Mouse (Mus musculus): Measurements from ENCODE around the gene Kcnq1. TPM values are rescaled to one million over a fixed set of nuclear protein-coding genes. Genes with fewer than 3 reads are reported as not detected.

The Kcnq1 gene
- polyA plus RNA-seq, 1 experiment from 2014 or later: 1.3 TPM

DNA sequence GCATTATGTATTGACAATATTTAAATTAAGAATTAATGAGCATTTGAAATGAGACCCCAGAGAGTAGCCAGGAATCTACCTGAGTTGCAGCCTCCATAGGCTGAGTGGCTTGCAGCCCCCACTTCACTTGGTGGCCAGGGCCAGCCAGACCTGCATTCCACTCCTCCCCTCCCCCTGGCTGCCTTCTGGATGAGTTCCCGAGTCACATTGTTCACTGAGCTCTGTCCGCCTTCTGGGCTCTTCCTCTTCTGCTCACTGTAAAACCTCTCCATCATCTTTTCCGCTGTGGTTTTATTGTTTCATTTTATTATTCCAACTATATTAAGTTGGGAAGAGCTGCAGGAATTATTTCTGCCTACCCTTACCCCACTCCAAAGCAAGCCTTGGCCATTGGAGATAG, 204.1 kb downstream of the Kcnq1 start:
- Histone ChIP-seq H3K27ac (ENCODE audit: low read depth, low read length) (no peak overlapping the region), H3K9ac (ENCODE audit: low read depth, low read length) (no peak overlapping the region)
- no peak for ATAC-seq

GRCm38 (mm10) chr7:143310847-143311246, 204.7 kb downstream of the Kcnq1 start:
- Histone ChIP-seq H3K9ac (ENCODE audit: low read depth, low read length) (no peak overlapping the region), H3K4me3 (ENCODE audit: low read length) (no peak overlapping the region), H3K36me3 (ENCODE audit: control insufficient read depth, insufficient read depth, low read length) (no peaks in the 10 kb centered on the region), H3K9me3 (ENCODE audit: control insufficient read depth, low read length) (no peaks in the 10 kb centered on the region), H3K4me1 (ENCODE audit: control insufficient read depth, insufficient read depth, low read depth, low read length) (no peaks in the 10 kb centered on the region), H3K4me2 (ENCODE audit: low read length) (no peak overlapping the region), H3K27me3 (replicated peaks; ENCODE audit: control insufficient read depth, insufficient read depth, low read length) (no peaks in the 10 kb centered on the region), H3K27ac (ENCODE audit: low read depth, low read length) (no peak overlapping the region)
- ATAC-seq: no peak
- 86% methylated on average over 8 of the region's 8 CpGs for WGBS

More for the DNA sequence above, 204.1 kb downstream of the Kcnq1 start:
- H3K36me3 ChIP-seq (ENCODE audit: control insufficient read depth, insufficient read depth, low read length): no peaks in the 10 kb centered on the region
- H3K9me3 ChIP-seq (ENCODE audit: control insufficient read depth, low read length): no peaks in the 10 kb centered on the region
- H3K4me1 ChIP-seq (ENCODE audit: control insufficient read depth, insufficient read depth, low read depth, low read length): no peaks in the 10 kb centered on the region
- H3K27me3 ChIP-seq (replicated peaks; ENCODE audit: control insufficient read depth, insufficient read depth, low read length): no peaks in the 10 kb centered on the region
- H3K4me2 ChIP-seq (ENCODE audit: low read length): no peak overlapping the region
- WGBS: 48% methylated on average over 3 of the region's 3 CpGs
- no peak overlapping the region for H3K4me3 ChIP-seq (ENCODE audit: low read length)

- Histone ChIP-seq H3K36me3 (ENCODE audit: control insufficient read depth, insufficient read depth, low read length) (no peaks in the 10 kb centered on the region), H3K4me1 (ENCODE audit: control insufficient read depth, insufficient read depth, low read depth, low read length) (no peaks in the 10 kb centered on the region), H3K4me2 (ENCODE audit: low read length) (no peak overlapping the region), H3K9me3 (ENCODE audit: control insufficient read depth, low read length) (no peaks in the 10 kb centered on the region), H3K27ac (ENCODE audit: low read depth, low read length) (no peak overlapping the region), H3K27me3 (replicated peaks; ENCODE audit: control insufficient read depth, insufficient read depth, low read length) (no peaks in the 10 kb centered on the region), H3K9ac (ENCODE audit: low read depth, low read length) (no peak overlapping the region), H3K4me3 (ENCODE audit: low read length) (no peak overlapping the region)
- 88% methylated on average over 7 of the region's 7 CpGs for WGBS
- no peak for ATAC-seq
Measured at GRCm38 (mm10) chr7:143311471-143311870, 205.3 kb downstream of the Kcnq1 start.

GRCm38 (mm10) chr7:143313572-143314319, 207.6 kb downstream of the Kcnq1 start:
- Histone ChIP-seq H3K9me3 (ENCODE audit: control insufficient read depth, low read length) (no peaks in the 10 kb centered on the region), H3K36me3 (ENCODE audit: control insufficient read depth, insufficient read depth, low read length) (no peaks in the 10 kb centered on the region), H3K9ac (ENCODE audit: low read depth, low read length) (no peak overlapping the region)

DNA sequence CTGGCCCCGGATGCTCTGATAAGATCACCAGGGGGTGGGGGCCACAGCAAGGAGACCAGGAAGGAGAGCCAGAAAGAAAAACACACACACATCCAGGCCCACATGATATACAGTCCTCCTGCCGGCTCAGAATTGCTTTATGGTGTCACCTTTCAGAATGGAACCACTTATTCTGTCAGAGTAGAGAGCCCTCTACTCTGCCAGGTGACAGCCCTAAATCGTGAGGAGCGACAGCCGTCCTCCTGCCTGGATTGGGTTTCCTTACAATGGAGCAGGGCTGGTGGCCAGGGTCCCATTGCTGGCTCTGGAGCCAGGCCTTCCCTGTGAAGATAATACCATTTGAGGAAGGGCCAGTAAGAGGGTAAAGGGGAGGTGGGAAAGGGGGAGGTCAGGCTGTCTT, 212.3 kb downstream of the Kcnq1 start:
- Histone ChIP-seq H3K4me3 (ENCODE audit: low read length) (no peak overlapping the region), H3K9me3 (ENCODE audit: control insufficient read depth, low read length) (no peaks in the 10 kb centered on the region), H3K9ac (ENCODE audit: low read depth, low read length) (no peak overlapping the region), H3K27ac (ENCODE audit: low read depth, low read length) (no peak overlapping the region), H3K4me2 (ENCODE audit: low read length) (no peak overlapping the region), H3K4me1 (ENCODE audit: control insufficient read depth, insufficient read depth, low read depth, low read length) (no peaks in the 10 kb centered on the region), H3K36me3 (ENCODE audit: control insufficient read depth, insufficient read depth, low read length) (no peaks in the 10 kb centered on the region), H3K27me3 (replicated peaks; ENCODE audit: control insufficient read depth, insufficient read depth, low read length) (no peaks in the 10 kb centered on the region)
- ATAC-seq: no peak
- 76% methylated on average over 5 of the region's 5 CpGs for WGBS

More at GRCm38 (mm10) chr7:143313572-143314319, 207.6 kb downstream of the Kcnq1 start:
- no peak overlapping the region for H3K4me3 ChIP-seq (ENCODE audit: low read length)
- H3K27ac ChIP-seq (ENCODE audit: low read depth, low read length): no peak overlapping the region
- ATAC-seq: no peak
- H3K4me1 ChIP-seq (ENCODE audit: control insufficient read depth, insufficient read depth, low read depth, low read length): no peaks in the 10 kb centered on the region
- H3K27me3 ChIP-seq (replicated peaks; ENCODE audit: control insufficient read depth, insufficient read depth, low read length): no peaks in the 10 kb centered on the region
- 81% methylated on average over 11 of the region's 11 CpGs for WGBS
- H3K4me2 ChIP-seq (ENCODE audit: low read length): no peak overlapping the region

GRCm38 (mm10) chr7:143320367-143320766, 214.2 kb downstream of the Kcnq1 start:
- no peak for ATAC-seq
- 79% methylated on average over 8 of the region's 8 CpGs for WGBS

GRCm38 (mm10) chr7:143325051-143325450, 218.9 kb downstream of the Kcnq1 start:
- Histone ChIP-seq H3K9me3 (ENCODE audit: control insufficient read depth, low read length) (no peaks in the 10 kb centered on the region), H3K4me3 (ENCODE audit: low read length) (no peak overlapping the region), H3K36me3 (ENCODE audit: control insufficient read depth, insufficient read depth, low read length) (no peaks in the 10 kb centered on the region), H3K4me2 (ENCODE audit: low read length) (no peak overlapping the region), H3K4me1 (ENCODE audit: control insufficient read depth, insufficient read depth, low read depth, low read length) (no peaks in the 10 kb centered on the region), H3K27me3 (replicated peaks; ENCODE audit: control insufficient read depth, insufficient read depth, low read length) (no peaks in the 10 kb centered on the region), H3K9ac (ENCODE audit: low read depth, low read length) (no peak overlapping the region), H3K27ac (ENCODE audit: low read depth, low read length) (no peak overlapping the region)
- ATAC-seq: no peak
- WGBS: 37% methylated on average over 16 of the region's 16 CpGs

More at GRCm38 (mm10) chr7:143320367-143320766, 214.2 kb downstream of the Kcnq1 start:
- no peaks in the 10 kb centered on the region for H3K9me3 ChIP-seq (ENCODE audit: control insufficient read depth, low read length)
- no peak overlapping the region for H3K4me3 ChIP-seq (ENCODE audit: low read length)
- H3K36me3 ChIP-seq (ENCODE audit: control insufficient read depth, insufficient read depth, low read length): no peaks in the 10 kb centered on the region
- no peaks in the 10 kb centered on the region for H3K4me1 ChIP-seq (ENCODE audit: control insufficient read depth, insufficient read depth, low read depth, low read length)
- no peaks in the 10 kb centered on the region for H3K27me3 ChIP-seq (replicated peaks; ENCODE audit: control insufficient read depth, insufficient read depth, low read length)
- H3K27ac ChIP-seq (ENCODE audit: low read depth, low read length): no peak overlapping the region
- H3K4me2 ChIP-seq (ENCODE audit: low read length): no peak overlapping the region
- no peak overlapping the region for H3K9ac ChIP-seq (ENCODE audit: low read depth, low read length)

DNA sequence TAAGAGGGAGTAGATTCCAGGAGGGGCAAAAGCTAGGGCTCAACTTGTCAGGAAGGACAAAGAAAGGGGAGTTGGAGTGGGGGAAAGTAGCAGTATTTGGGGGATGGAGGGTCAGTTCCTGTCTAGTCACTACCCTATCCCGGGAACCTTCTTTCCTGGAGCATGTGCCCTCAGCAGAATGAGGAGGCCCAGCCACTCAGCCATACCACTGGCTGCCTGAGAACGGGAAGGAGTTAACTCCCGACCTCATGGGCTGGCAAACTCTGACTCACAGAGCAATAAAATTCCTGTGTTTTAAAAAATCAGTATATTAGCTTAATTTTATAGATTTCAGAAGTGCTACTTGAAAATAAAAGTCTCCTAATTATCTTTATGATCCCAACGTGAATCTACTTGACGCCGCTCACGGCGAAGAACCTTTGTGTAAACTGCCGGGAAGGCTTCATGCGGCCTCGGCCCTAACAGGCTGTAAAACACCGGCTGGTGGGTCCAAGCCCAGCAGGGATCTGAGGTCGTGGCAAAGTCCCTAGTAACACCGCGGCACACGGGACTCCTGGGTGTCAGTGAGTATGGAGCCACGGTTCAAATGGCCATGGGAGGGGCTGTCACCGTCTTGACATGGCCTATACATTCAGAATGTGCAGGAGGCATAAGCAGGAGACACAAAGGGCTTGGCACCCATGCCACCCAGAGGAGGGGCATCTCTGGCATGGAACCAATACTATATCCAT, 222.2 kb downstream of the Kcnq1 start:
- H3K36me3 ChIP-seq (ENCODE audit: control insufficient read depth, insufficient read depth, low read length): no peaks in the 10 kb centered on the region
- 64% methylated on average over 18 of the region's 18 CpGs for WGBS
- no peak for ATAC-seq
- H3K4me1 ChIP-seq (ENCODE audit: control insufficient read depth, insufficient read depth, low read depth, low read length): no peaks in the 10 kb centered on the region
- no peaks in the 10 kb centered on the region for H3K27me3 ChIP-seq (replicated peaks; ENCODE audit: control insufficient read depth, insufficient read depth, low read length)
- no peaks in the 10 kb centered on the region for H3K9me3 ChIP-seq (ENCODE audit: control insufficient read depth, low read length)
- no peak overlapping the region for H3K27ac ChIP-seq (ENCODE audit: low read depth, low read length)
- no peak overlapping the region for H3K9ac ChIP-seq (ENCODE audit: low read depth, low read length)
- H3K4me3 ChIP-seq (ENCODE audit: low read length): no peak overlapping the region
- no peak overlapping the region for H3K4me2 ChIP-seq (ENCODE audit: low read length)

GRCm38 (mm10) chr7:143329110-143329810, 223.1 kb downstream of the Kcnq1 start:
- ATAC-seq: peak; percentile 74; the same call in 1 of the 2 replicates
- Histone ChIP-seq H3K27me3 (replicated peaks; ENCODE audit: control insufficient read depth, insufficient read depth, low read length) (no peaks in the 10 kb centered on the region), H3K36me3 (ENCODE audit: control insufficient read depth, insufficient read depth, low read length) (no peaks in the 10 kb centered on the region), H3K9ac (ENCODE audit: low read depth, low read length) (no peak overlapping the region), H3K4me1 (ENCODE audit: control insufficient read depth, insufficient read depth, low read depth, low read length) (no peaks in the 10 kb centered on the region), H3K9me3 (ENCODE audit: control insufficient read depth, low read length) (no peaks in the 10 kb centered on the region), H3K4me3 (ENCODE audit: low read length) (no peak overlapping the region), H3K27ac (ENCODE audit: low read depth, low read length) (no peak overlapping the region), H3K4me2 (ENCODE audit: low read length) (no peak overlapping the region)
- 60% methylated on average over 14 of the region's 14 CpGs for WGBS
